Mouse (Mus musculus): Measurements from ENCODE around the gene Zfp326. TPM values are rescaled to one million over a fixed set of nuclear protein-coding genes. Genes with fewer than 3 reads are reported as not detected.
"Not testable (repeated sequence)": the region's sequence is repeated elsewhere in the genome, so short reads cannot be mapped to it uniquely, and the experiment has no call there.

Zfp326 gene
- polyA plus RNA-seq, 1 experiment = 3.7 TPM

- no peak for DNase-seq (ENCODE audit: low read depth, low spot score)
- WGBS = 92% methylated on average over 5 of the region's 5 CpGs
Measured at GRCm38 (mm10) chr5:105861616-105862015, 14.7 kb upstream of the Zfp326 start.

- 75% methylated on average over 5 of the region's 5 CpGs for WGBS
- DNase-seq (ENCODE audit: low read depth, low spot score) = not testable (repeated sequence)
Measured at GRCm38 (mm10) chr5:105865110-105865628, 11.2 kb upstream of the Zfp326 start.

- WGBS = 15% methylated on average over 4 of the region's 4 CpGs
- no peak for DNase-seq (ENCODE audit: low read depth, low spot score)
Measured at GRCm38 (mm10) chr5:105867427-105867826, 8.9 kb upstream of the Zfp326 start.

GRCm38 (mm10) chr5:105867841-105868447, 8.4 kb upstream of the Zfp326 start:
- DNase-seq (ENCODE audit: low read depth, low spot score) = no peak
- WGBS = 45% methylated on average over 16 of the region's 16 CpGs

- WGBS = 27% methylated on average over 3 of the region's 3 CpGs
Measured at GRCm38 (mm10) chr5:105868593-105868992, 7.8 kb upstream of the Zfp326 start.

GRCm38 (mm10) chr5:105869739-105870138, 6.6 kb upstream of the Zfp326 start:
- DNase-seq (ENCODE audit: low read depth, low spot score) = no peak
- 90% methylated on average over 7 of the region's 7 CpGs for WGBS

More at GRCm38 (mm10) chr5:105868593-105868992, 7.8 kb upstream of the Zfp326 start:
- no peak for DNase-seq (ENCODE audit: low read depth, low spot score)

GRCm38 (mm10) chr5:105871140-105871539, 5.2 kb upstream of the Zfp326 start:
- 77% methylated on average over 3 of the region's 3 CpGs for WGBS
- no peak for DNase-seq (ENCODE audit: low read depth, low spot score)

GRCm38 (mm10) chr5:105872176-105872575, 4.2 kb upstream of the Zfp326 start:
- 56% methylated on average over 8 of the region's 8 CpGs for WGBS
- no peak for DNase-seq (ENCODE audit: low read depth, low spot score)

- no peak for DNase-seq (ENCODE audit: low read depth, low spot score)
- WGBS = 38% methylated on average over 7 of the region's 7 CpGs
Measured at GRCm38 (mm10) chr5:105872916-105873315, 3.4 kb upstream of the Zfp326 start.

GRCm38 (mm10) chr5:105873774-105874173, 2.6 kb upstream of the Zfp326 start:
- no peak for DNase-seq (ENCODE audit: low read depth, low spot score)
- 35% methylated on average over 3 of the region's 3 CpGs for WGBS

- 96% methylated on average over 11 of the region's 11 CpGs for WGBS
Measured at GRCm38 (mm10) chr5:105874476-105874875, 1.9 kb upstream of the Zfp326 start.

GRCm38 (mm10) chr5:105876925-105877774, 785 bp downstream of the Zfp326 start:
- no peak for DNase-seq (ENCODE audit: low read depth, low spot score)
- under 1% methylated on average over 46 of the region's 46 CpGs for WGBS

More at GRCm38 (mm10) chr5:105874476-105874875, 1.9 kb upstream of the Zfp326 start:
- no peak for DNase-seq (ENCODE audit: low read depth, low spot score)

- 32% methylated on average over 4 of the region's 4 CpGs for WGBS
- no peak for DNase-seq (ENCODE audit: low read depth, low spot score)
Measured at GRCm38 (mm10) chr5:105887317-105887716, 11.0 kb downstream of the Zfp326 start.

GRCm38 (mm10) chr5:105898161-105898560, 21.8 kb downstream of the Zfp326 start:
- DNase-seq (ENCODE audit: low read depth, low spot score) = no peak
- WGBS = 71% methylated on average over 4 of the region's 4 CpGs

- 56% methylated on average over 5 of the region's 5 CpGs for WGBS
- no peak for DNase-seq (ENCODE audit: low read depth, low spot score)
Measured at GRCm38 (mm10) chr5:105909209-105909608, 32.8 kb downstream of the Zfp326 start.

GRCm38 (mm10) chr5:105909671-105910070, 33.3 kb downstream of the Zfp326 start:
- no peak for DNase-seq (ENCODE audit: low read depth, low spot score)
- 93% methylated on average over 3 of the region's 3 CpGs for WGBS

- WGBS = 69% methylated on average over 5 of the region's 5 CpGs
- no peak for DNase-seq (ENCODE audit: low read depth, low spot score)
Measured at GRCm38 (mm10) chr5:105911498-105911897, 35.1 kb downstream of the Zfp326 start.

GRCm38 (mm10) chr5:105917398-105917797, 41.0 kb downstream of the Zfp326 start:
- WGBS = 90% methylated on average over 3 of the region's 3 CpGs
- DNase-seq (ENCODE audit: low read depth, low spot score) = no peak

GRCm38 (mm10) chr5:105918289-105918688, 41.9 kb downstream of the Zfp326 start:
- DNase-seq (ENCODE audit: low read depth, low spot score) = no peak
- WGBS = 87% methylated on average over 6 of the region's 6 CpGs

- no peak for DNase-seq (ENCODE audit: low read depth, low spot score)
- WGBS = 78% methylated on average over 12 of the region's 12 CpGs
Measured at GRCm38 (mm10) chr5:105922818-105923487, 46.6 kb downstream of the Zfp326 start.

All from large intestine, adult 2 months (tissue).